Mouse (Mus musculus): ENCODE measurements around the gene Tacc3. TPM values are rescaled to one million over a fixed set of nuclear protein-coding genes. Genes with fewer than 3 reads are reported as not detected.

Gene Tacc3
- polyA plus RNA-seq, 1 experiment from 2014 or later = 45.9 TPM

DNA sequence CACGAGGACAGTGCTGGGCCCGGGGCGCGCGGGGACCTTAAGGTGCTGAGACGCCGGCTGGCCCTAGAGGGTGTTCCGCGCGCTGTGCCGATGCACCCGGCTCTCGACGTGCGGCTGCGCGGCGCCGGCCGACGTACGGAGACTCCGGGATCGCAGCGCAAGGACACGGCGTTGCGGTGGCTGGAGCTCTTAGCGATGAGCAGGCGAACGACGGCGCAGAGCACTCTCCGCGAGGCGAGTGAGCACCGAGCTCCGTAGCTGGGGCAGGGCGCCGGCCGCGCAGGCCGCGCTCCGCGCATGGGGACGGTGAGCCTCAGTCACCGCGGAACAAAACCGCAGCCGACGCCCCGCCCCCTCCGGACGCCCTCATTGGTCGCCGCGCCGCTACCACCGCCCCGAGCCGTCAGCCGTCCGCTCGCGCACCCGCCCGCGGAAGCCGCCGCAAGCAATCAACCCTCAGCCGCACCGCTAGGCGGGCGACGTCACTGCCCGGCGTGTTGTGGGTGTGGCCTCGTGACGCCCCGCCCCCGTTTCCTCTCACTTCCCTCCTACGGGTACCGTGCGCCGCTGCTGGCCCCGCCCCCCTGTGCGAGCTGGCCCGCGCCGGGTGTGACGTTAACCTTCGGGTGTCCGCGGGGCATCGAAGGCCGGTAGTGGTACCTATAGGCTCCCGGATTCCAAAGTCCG lies 28.5 kb upstream of the Tacc3 start, which contains the start of the genes Fam53a and Gm9903:
Gene Fam53a (minus strand): TSS at position 335 of the 687 bp plus-strand sequence.
Gene Gm9903 (plus strand): TSS at position 625 of the 687 bp plus-strand sequence.
- H3K4me3 ChIP-seq (replicated peaks; ENCODE audit: low read depth, low read length) = peak within 1 kb of the TSS; percentile 73
- ATAC-seq (ENCODE audit: low FRiP score, low TSS enrichment) = peak; percentile 98
- peaks cover 14% of the 10 kb centered on the region for H3K4me1 ChIP-seq (ENCODE audit: control insufficient read depth, insufficient read depth, low read length)
- H3K27ac ChIP-seq (replicated peaks; ENCODE audit: low read depth, low read length) = peak within 1 kb of the TSS; percentile 83
- peak; percentile 98 for DNase-seq
- H3K9me3 ChIP-seq (ENCODE audit: control insufficient read depth, low read length) = no peaks in the 10 kb centered on the region
- no peaks in the 10 kb centered on the region for H3K27me3 ChIP-seq (ENCODE audit: control insufficient read depth, insufficient read depth, low read length)
- no peaks in the 10 kb centered on the region for H3K36me3 ChIP-seq (ENCODE audit: control insufficient read depth, insufficient read depth, low read length)
- peak within 1 kb of the TSS; percentile 94 for H3K4me2 ChIP-seq (ENCODE audit: low read length)
- peak within 1 kb of the TSS; percentile 68 for H3K9ac ChIP-seq (replicated peaks; ENCODE audit: low read length)
- under 1% methylated on average over 98 of the region's 99 CpGs for WGBS

- Histone ChIP-seq H3K9me3 (ENCODE audit: control insufficient read depth, low read length) (no peaks in the 10 kb centered on the region), H3K4me2 (ENCODE audit: low read length) (peak overlapping the region; percentile 61), H3K4me1 (ENCODE audit: control insufficient read depth, insufficient read depth, low read length) (peaks cover 14% of the 10 kb centered on the region), H3K4me3 (replicated peaks; ENCODE audit: low read depth, low read length) (peak overlapping the region; percentile 73), H3K36me3 (ENCODE audit: control insufficient read depth, insufficient read depth, low read length) (no peaks in the 10 kb centered on the region), H3K27ac (replicated peaks; ENCODE audit: low read depth, low read length) (peak overlapping the region; percentile 73), H3K9ac (replicated peaks; ENCODE audit: low read length) (peak overlapping the region; percentile 62; the same call in 1 of the 2 replicates), H3K27me3 (ENCODE audit: control insufficient read depth, insufficient read depth, low read length) (no peaks in the 10 kb centered on the region)
- 8% methylated on average over 9 of the region's 9 CpGs for WGBS
- no peak for DNase-seq
- ATAC-seq (ENCODE audit: low FRiP score, low TSS enrichment) = peak; percentile 10; the same call in 1 of the 2 replicates
Observed at GRCm38 (mm10) chr5:33630061-33630460, 27.9 kb upstream of the Tacc3 start.

GRCm38 (mm10) chr5:33630615-33631014 lies 27.3 kb upstream of the Tacc3 start:
- peaks cover 14% of the 10 kb centered on the region for H3K4me1 ChIP-seq (ENCODE audit: control insufficient read depth, insufficient read depth, low read length)
- 76% methylated on average over 4 of the region's 4 CpGs for WGBS
- peak overlapping the region; percentile 61 for H3K4me2 ChIP-seq (ENCODE audit: low read length)
- ATAC-seq (ENCODE audit: low FRiP score, low TSS enrichment) = no peak
- no peaks in the 10 kb centered on the region for H3K27me3 ChIP-seq (ENCODE audit: control insufficient read depth, insufficient read depth, low read length)
- no peaks in the 10 kb centered on the region for H3K36me3 ChIP-seq (ENCODE audit: control insufficient read depth, insufficient read depth, low read length)
- H3K27ac ChIP-seq (replicated peaks; ENCODE audit: low read depth, low read length) = no peak overlapping the region; the same call in 1 of the 2 replicates
- 0 out of 2 replicates have a peak overlapping the region, but pooled peaks have one; percentile 62 for H3K9ac ChIP-seq (replicated peaks; ENCODE audit: low read length)
- peak overlapping the region; percentile 73 for H3K4me3 ChIP-seq (replicated peaks; ENCODE audit: low read depth, low read length)
- no peak for DNase-seq
- no peaks in the 10 kb centered on the region for H3K9me3 ChIP-seq (ENCODE audit: control insufficient read depth, low read length)

- no peak overlapping the region for H3K4me2 ChIP-seq (ENCODE audit: low read length)
- no peak for DNase-seq
- no peaks in the 10 kb centered on the region for H3K27me3 ChIP-seq (ENCODE audit: control insufficient read depth, insufficient read depth, low read length)
- H3K4me3 ChIP-seq (replicated peaks; ENCODE audit: low read depth, low read length) = no peak overlapping the region
- H3K4me1 ChIP-seq (ENCODE audit: control insufficient read depth, insufficient read depth, low read length) = peaks cover 14% of the 10 kb centered on the region
- H3K9me3 ChIP-seq (ENCODE audit: control insufficient read depth, low read length) = no peaks in the 10 kb centered on the region
- no peak overlapping the region for H3K27ac ChIP-seq (replicated peaks; ENCODE audit: low read depth, low read length)
- H3K36me3 ChIP-seq (ENCODE audit: control insufficient read depth, insufficient read depth, low read length) = peaks cover 9% of the 10 kb centered on the region; the same call in 1 of the 2 replicates
- no peak overlapping the region for H3K9ac ChIP-seq (replicated peaks; ENCODE audit: low read length)
- 90% methylated on average over 1 of the region's 1 CpGs for WGBS
- no peak for ATAC-seq (ENCODE audit: low FRiP score, low TSS enrichment)
Observed at GRCm38 (mm10) chr5:33632526-33632925, 25.4 kb upstream of the Tacc3 start.

- Histone ChIP-seq H3K4me1 (ENCODE audit: control insufficient read depth, insufficient read depth, low read length) (peaks cover 4% of the 10 kb centered on the region; the same call in 1 of the 2 replicates), H3K9ac (replicated peaks; ENCODE audit: low read length) (no peak overlapping the region), H3K9me3 (ENCODE audit: control insufficient read depth, low read length) (no peaks in the 10 kb centered on the region), H3K36me3 (ENCODE audit: control insufficient read depth, insufficient read depth, low read length) (peaks cover 25% of the 10 kb centered on the region), H3K4me2 (ENCODE audit: low read length) (no peak overlapping the region), H3K27ac (replicated peaks; ENCODE audit: low read depth, low read length) (no peak overlapping the region), H3K27me3 (ENCODE audit: control insufficient read depth, insufficient read depth, low read length) (no peaks in the 10 kb centered on the region), H3K4me3 (replicated peaks; ENCODE audit: low read depth, low read length) (no peak overlapping the region)
- 92% methylated on average over 3 of the region's 3 CpGs for WGBS
- no peak for ATAC-seq (ENCODE audit: low FRiP score, low TSS enrichment)
- DNase-seq = no peak
Observed at GRCm38 (mm10) chr5:33635361-33635760, 22.6 kb upstream of the Tacc3 start.

GRCm38 (mm10) chr5:33637606-33638350 lies 20.1 kb upstream of the Tacc3 start:
- H3K36me3 ChIP-seq (ENCODE audit: control insufficient read depth, insufficient read depth, low read length) = peaks cover 45% of the 10 kb centered on the region
- H3K4me1 ChIP-seq (ENCODE audit: control insufficient read depth, insufficient read depth, low read length) = no peaks in the 10 kb centered on the region
- no peak overlapping the region for H3K27ac ChIP-seq (replicated peaks; ENCODE audit: low read depth, low read length)
- no peak overlapping the region for H3K4me2 ChIP-seq (ENCODE audit: low read length)
- no peak overlapping the region for H3K4me3 ChIP-seq (replicated peaks; ENCODE audit: low read depth, low read length)
- H3K9ac ChIP-seq (replicated peaks; ENCODE audit: low read length) = no peak overlapping the region
- WGBS = 73% methylated on average over 3 of the region's 3 CpGs
- DNase-seq (no peak), ATAC-seq (ENCODE audit: low FRiP score, low TSS enrichment) (no peak)
- no peaks in the 10 kb centered on the region for H3K27me3 ChIP-seq (ENCODE audit: control insufficient read depth, insufficient read depth, low read length)
- no peaks in the 10 kb centered on the region for H3K9me3 ChIP-seq (ENCODE audit: control insufficient read depth, low read length)

- Histone ChIP-seq H3K27me3 (ENCODE audit: control insufficient read depth, insufficient read depth, low read length) (no peaks in the 10 kb centered on the region), H3K9ac (replicated peaks; ENCODE audit: low read length) (no peak overlapping the region), H3K36me3 (ENCODE audit: control insufficient read depth, insufficient read depth, low read length) (peaks cover 56% of the 10 kb centered on the region), H3K9me3 (ENCODE audit: control insufficient read depth, low read length) (no peaks in the 10 kb centered on the region), H3K4me2 (ENCODE audit: low read length) (no peak overlapping the region), H3K27ac (replicated peaks; ENCODE audit: low read depth, low read length) (no peak overlapping the region), H3K4me3 (replicated peaks; ENCODE audit: low read depth, low read length) (no peak overlapping the region), H3K4me1 (ENCODE audit: control insufficient read depth, insufficient read depth, low read length) (no peaks in the 10 kb centered on the region)
- WGBS = 80% methylated on average over 4 of the region's 4 CpGs
- no peak for DNase-seq
- ATAC-seq (ENCODE audit: low FRiP score, low TSS enrichment) = no peak
Observed at GRCm38 (mm10) chr5:33638826-33639225, 19.1 kb upstream of the Tacc3 start.

DNA sequence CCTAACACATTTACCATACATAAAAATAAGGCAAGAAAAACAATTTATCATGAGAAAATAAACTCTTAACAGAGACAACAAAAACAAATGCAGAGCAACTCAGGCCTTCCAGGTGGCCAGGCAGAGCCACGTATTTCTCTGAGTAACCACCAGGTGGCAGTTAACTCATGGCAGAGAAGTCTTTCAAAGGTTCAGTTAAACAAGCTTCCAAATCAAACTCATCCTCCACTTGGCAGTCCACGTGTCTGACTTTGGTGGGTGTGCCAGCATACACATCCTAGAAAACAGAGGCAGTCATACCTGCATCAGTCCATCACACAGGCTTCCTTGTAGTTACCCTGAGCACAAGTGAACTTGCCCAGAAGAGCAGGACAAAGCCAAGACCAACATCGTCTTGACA lies 17.3 kb upstream of the Tacc3 start:
- Histone ChIP-seq H3K4me1 (ENCODE audit: control insufficient read depth, insufficient read depth, low read length) (no peaks in the 10 kb centered on the region), H3K9me3 (ENCODE audit: control insufficient read depth, low read length) (no peaks in the 10 kb centered on the region), H3K4me3 (replicated peaks; ENCODE audit: low read depth, low read length) (no peak overlapping the region), H3K27ac (replicated peaks; ENCODE audit: low read depth, low read length) (no peak overlapping the region), H3K36me3 (ENCODE audit: control insufficient read depth, insufficient read depth, low read length) (peaks cover 72% of the 10 kb centered on the region), H3K27me3 (ENCODE audit: control insufficient read depth, insufficient read depth, low read length) (no peaks in the 10 kb centered on the region), H3K9ac (replicated peaks; ENCODE audit: low read length) (no peak overlapping the region), H3K4me2 (ENCODE audit: low read length) (no peak overlapping the region)
- ATAC-seq (ENCODE audit: low FRiP score, low TSS enrichment) = no peak
- WGBS = 35% methylated on average over 3 of the region's 3 CpGs
- peak; percentile 80 for DNase-seq

All from midbrain, embryonic 14.5 days (tissue).